Mouse (Mus musculus) midbrain, embryonic 12.5 days (tissue): ENCODE data around the gene Aak1. TPM values are rescaled to one million over a fixed set of nuclear protein-coding genes. Genes with fewer than 3 reads are reported as not detected.

Source experiments
- polyA plus RNA-seq: library from polyadenylated mRNA; unstranded; fragments of >200 nt; fragmentation: Nextera tagmentation; extraction: Ambion mirVana; gene quantifications from 2 replicates; pipeline ENCODE4 v1.2.1, GENCODE M21; 2016

Aak1 gene
- polyA plus RNA-seq, 1 experiment from 2014 or later, result 30.6 TPM

Other genes starting within 250 kb of the Aak1 start
- 0.29 and 0.43 TPM in 2 replicates for gene Asprv1, start 221.4 kb upstream of the Aak1 start, polyA plus RNA-seq
- 30.3 and 31.1 TPM in 2 replicates for gene Mxd1, start 180.4 kb upstream of the Aak1 start, polyA plus RNA-seq
- 127 and 130 TPM in 2 replicates for gene Snrnp27, start 165.0 kb upstream of the Aak1 start, polyA plus RNA-seq
- gene Gmcl1, start 116.1 kb upstream of the Aak1 start, polyA plus RNA-seq, result 50.8 and 51.2 TPM in 2 replicates
- gene Anxa4, start 55.9 kb upstream of the Aak1 start, polyA plus RNA-seq, result 6.1 and 6.2 TPM in 2 replicates
- 90.9 and 93.8 TPM in 2 replicates for gene Nfu1, start 159.7 kb downstream of the Aak1 start, polyA plus RNA-seq
- gene Gfpt1, start 193.3 kb downstream of the Aak1 start, polyA plus RNA-seq, result 18.8 and 19.5 TPM in 2 replicates